Mouse (Mus musculus) myocyte (in vitro differentiated cells): ENCODE measurements around the gene Zfp988.
"Not testable (repeated sequence)": the region's sequence is repeated elsewhere in the genome, so short reads cannot be mapped to it uniquely, and the experiment has no call there.

Experiments
- CEBPB ChIP-seq: IDR thresholded peaks from 2 replicates; pipeline ENCODE4 v1.6.1; 2011; ENCODE audit warnings: mild to moderate bottlenecking, moderate library complexity; ENCODE audit not compliant: poor library complexity, insufficient read depth, severe bottlenecking
- E2F4 ChIP-seq: IDR thresholded peaks from one replicate; pipeline ENCODE4 v1.6.1; 2011; ENCODE audit warnings: mild to moderate bottlenecking, control low read depth, moderate library complexity; ENCODE audit not compliant: insufficient read depth
- MAX ChIP-seq: IDR thresholded peaks from one replicate; pipeline ENCODE4 v1.6.1; 2011; ENCODE audit warnings: low read depth, mild to moderate bottlenecking, control low read depth
- MYOD1 ChIP-seq, 3 experiments: IDR thresholded peaks; one replicate each; pipeline ENCODE4 v1.6.1; 2011; ENCODE audit warnings: control low read depth in 2 of 3, low read depth in 2 of 3, mild to moderate bottlenecking in 2 of 3, moderate library complexity in 1 of 3; ENCODE audit not compliant: insufficient read length in 2 of 3, control insufficient read depth in 1 of 3
- MYOG ChIP-seq, 3 experiments: IDR thresholded peaks; one replicate each; pipeline ENCODE4 v1.6.1; 2011; ENCODE audit warnings: control low read depth in 2 of 3, low read depth in 2 of 3, mild to moderate bottlenecking in 2 of 3; ENCODE audit not compliant: insufficient read length in 2 of 3, control insufficient read depth in 1 of 3, insufficient read depth in 1 of 3
- POLR2A ChIP-seq: IDR thresholded peaks from one replicate; pipeline ENCODE4 v1.6.1; 2011; ENCODE audit warnings: low read depth, mild to moderate bottlenecking, control low read depth, moderate library complexity; ENCODE audit not compliant: insufficient read length
- POLR2AphosphoS2 ChIP-seq: IDR thresholded peaks from one replicate; pipeline ENCODE4 v1.6.1; 2011; ENCODE audit warnings: low read depth, control low read depth; ENCODE audit not compliant: insufficient read length
- REST ChIP-seq: IDR thresholded peaks from one replicate; pipeline ENCODE4 v1.6.1; 2011; ENCODE audit warnings: mild to moderate bottlenecking, control low read depth, moderate library complexity; ENCODE audit not compliant: insufficient read depth, insufficient read length
- SRF ChIP-seq: IDR thresholded peaks from one replicate; pipeline ENCODE4 v1.6.1; 2011; ENCODE audit warnings: low read depth; ENCODE audit not compliant: control insufficient read depth, insufficient read length
- TCF12 ChIP-seq: IDR thresholded peaks from one replicate; pipeline ENCODE4 v1.6.1; 2011; ENCODE audit warnings: mild to moderate bottlenecking, control low read depth; ENCODE audit not compliant: poor library complexity, insufficient read depth, severe bottlenecking
- TCF3 ChIP-seq: IDR thresholded peaks from one replicate; pipeline ENCODE4 v1.6.1; 2011; ENCODE audit warnings: low read depth, control low read depth; ENCODE audit not compliant: insufficient read length
- USF1 ChIP-seq: IDR thresholded peaks from one replicate; pipeline ENCODE4 v1.6.1; 2011; ENCODE audit warnings: low read depth, mild to moderate bottlenecking, control low read depth, moderate library complexity

DNA sequence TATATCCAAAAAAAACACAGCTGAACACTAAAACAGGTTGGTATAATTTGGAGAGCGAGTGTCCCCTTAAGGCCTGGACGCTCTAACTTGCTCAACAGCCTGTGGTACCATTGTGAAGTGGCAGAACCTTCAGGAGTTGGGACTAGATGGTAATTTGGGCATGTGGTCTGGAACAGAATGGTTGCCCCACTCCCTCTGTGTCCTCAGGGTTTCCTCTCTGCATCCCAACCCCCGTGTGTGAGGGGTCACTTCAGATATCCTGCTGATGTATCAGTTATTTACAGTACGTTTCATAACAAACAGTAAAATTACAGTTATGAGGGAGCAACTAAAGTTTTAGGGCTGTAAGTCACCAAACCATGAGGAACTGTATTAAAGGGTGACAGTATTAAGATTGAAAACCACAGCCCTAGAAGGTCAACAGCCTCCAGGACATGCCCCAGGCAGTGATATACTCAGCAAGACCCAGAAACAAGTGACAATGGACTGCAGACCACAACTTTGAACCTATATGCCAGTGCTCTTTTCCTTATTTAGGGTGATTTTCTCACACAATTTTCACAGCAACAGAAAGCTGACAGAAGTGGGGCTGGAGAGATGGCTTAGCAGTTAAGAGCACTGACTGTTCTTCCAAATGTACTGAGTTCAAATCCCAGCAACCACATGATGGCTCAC lies 41.0 kb downstream of the Zfp988 start:
- not testable (repeated sequence) for TF ChIP-seq E2F4; MAX; TCF3; POLR2A; TCF12; USF1; MYOD1 (IDR thresholded peaks at IDR 0.05; ENCODE audit: control insufficient read depth in 1 of 3, insufficient read length in 2 of 3, low read depth in 2 of 3); CEBPB; POLR2AphosphoS2; MYOG (IDR thresholded peaks at IDR 0.05; ENCODE audit: control insufficient read depth in 1 of 3, insufficient read depth in 1 of 3, insufficient read length in 2 of 3, low read depth in 2 of 3); SRF; REST
